Mouse (Mus musculus) testis, adult 2 months (tissue): ENCODE data around the gene Pttg1.

Experiments
- CTCF ChIP-seq: fragments of 200-500 bp; IDR thresholded peaks from 2 replicates; pipeline ENCODE4 v1.5.1; 2012; ENCODE audit warnings: low read depth, mild to moderate bottlenecking, inconsistent platforms, low read length, moderate library complexity; ENCODE audit not compliant: control insufficient read depth, insufficient read depth, insufficient replicate concordance
- POLR2A ChIP-seq: fragments of 200-500 bp; IDR thresholded peaks from 2 replicates; pipeline ENCODE4 v1.6.1; 2012; ENCODE audit warnings: low read depth, mild to moderate bottlenecking, inconsistent platforms, low read length, moderate library complexity; ENCODE audit not compliant: control insufficient read depth

GRCm38 (mm10) chr11:43449916-43450315 is 23.9 kb upstream of the Pttg1 start:
- TF ChIP-seq CTCF (no peak), POLR2A (no peak)
